Mouse (Mus musculus): Measurements from ENCODE around the gene Lemd2.

DNA sequence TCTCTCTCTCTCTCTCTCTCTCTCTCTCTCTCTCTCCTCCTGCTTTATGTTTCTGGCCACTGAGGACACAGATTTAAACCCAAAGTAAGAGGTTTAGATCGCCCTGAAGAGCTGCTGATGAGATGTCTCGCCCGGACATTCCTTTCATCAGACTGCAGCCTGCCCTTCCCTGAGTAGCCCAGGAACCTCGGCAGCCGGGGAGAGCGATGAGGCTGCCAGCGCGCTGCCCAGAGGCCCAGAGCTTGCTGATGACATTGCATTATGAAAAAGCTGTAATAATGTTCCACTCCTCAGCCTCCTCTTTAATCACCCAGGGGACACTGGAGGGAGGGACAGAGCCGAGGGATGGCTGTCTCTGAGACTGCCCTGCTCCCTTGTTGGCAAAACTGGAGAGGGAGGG, 64.0 kb downstream of the Lemd2 start:
- TF ChIP-seq CTCF (IDR thresholded peaks at IDR 0.05; ENCODE audit: low read depth, low read length) (no peak), POLR2A (IDR thresholded peaks at IDR 0.05; ENCODE audit: extremely low read depth, insufficient read depth, low read length) (no peak)
